In the genomic region with DNA sequence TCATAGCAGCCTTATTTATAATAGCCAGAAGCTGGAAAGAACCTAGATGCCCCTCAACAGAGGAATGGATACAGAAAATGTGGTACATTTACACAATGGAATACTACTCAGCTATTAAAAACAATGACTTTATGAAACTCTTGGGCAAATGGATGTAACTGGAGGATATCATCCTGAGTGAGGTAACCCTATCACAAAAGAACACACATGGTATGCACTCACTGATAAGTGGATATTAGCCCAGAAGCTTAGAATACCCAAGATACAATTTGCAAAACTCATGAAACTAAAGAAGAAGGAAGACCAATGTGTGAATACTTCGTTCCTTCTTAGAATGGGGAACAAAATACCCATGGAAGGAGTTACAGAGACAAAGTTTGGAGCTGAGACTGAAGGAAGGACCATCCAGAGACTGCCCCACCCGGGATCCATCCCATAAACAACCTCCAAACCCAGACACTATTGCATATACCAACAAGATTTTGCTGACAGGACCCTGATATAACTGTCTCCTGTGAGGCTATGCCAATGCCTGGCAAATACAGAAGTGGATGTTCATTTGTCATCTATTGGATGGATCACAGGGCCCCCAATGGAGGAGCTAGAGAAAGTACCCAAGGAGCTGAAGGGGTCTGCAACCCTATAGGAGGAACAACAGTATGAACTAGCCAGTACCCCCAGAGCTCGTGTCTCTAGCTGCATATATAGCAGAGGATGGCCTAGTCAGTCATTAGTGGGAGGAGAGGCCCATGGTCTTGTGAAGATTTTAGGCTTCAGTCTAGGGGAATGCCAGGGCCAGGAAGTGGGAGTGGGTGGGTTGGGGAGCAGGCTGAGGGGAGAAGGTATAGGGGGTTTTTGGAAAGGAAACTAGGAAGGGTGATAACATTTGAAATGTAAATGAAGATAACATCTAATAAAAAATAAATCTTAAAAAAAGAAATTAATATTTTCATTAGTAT, we compare ENCODE assay signal across 18 mouse cellular contexts. TPM values are rescaled to one million over a fixed set of nuclear protein-coding genes. Genes with fewer than 3 reads are reported as not detected.
DNase-seq lines count a peak whose midpoint lies in the region; ATAC-seq and TF ChIP-seq lines count a peak whose summit lies in the region.
"Not testable (repeated sequence)": the region's sequence is repeated elsewhere in the genome, so short reads cannot be mapped to it uniquely, and the experiment has no call there.
"Had no signal": no experiment of that assay in that cellular context is flagged by ENCODE, and none has a peak within 500 bp of the region (broad histone marks: within the 10 kb centered on the region; RNA-seq: fewer than 3 reads in every experiment).

No protein-coding gene starts in this region.

- H3K4me1 ChIP-seq in bone marrow, adult 2 months (ENCODE audit: control insufficient read depth, insufficient read depth, low read length): not testable (repeated sequence)
- H3K4me1 ChIP-seq in liver, embryonic 12.5 days: peaks cover 18% of the 10 kb centered on the region
- peaks cover 16 to 17% of the 10 kb centered on the region in 2 experiments for H3K4me1 ChIP-seq in liver, embryonic 14.5 days (replicated peaks; ENCODE audit: control insufficient read depth in 2 of 2, insufficient read depth in 2 of 2, low read length in 1 of 2)
- peaks cover 13% of the 10 kb centered on the region for H3K4me1 ChIP-seq in liver, embryonic 16.5 days (ENCODE audit: control insufficient read depth, low read depth, low read length)

- TF ChIP-seq EP300 in liver, embryonic 14.5 days (IDR thresholded peaks at IDR 0.05; ENCODE audit: low read depth): peak; percentile 81

- H3K27ac ChIP-seq in bone marrow, adult 2 months (ENCODE audit: control insufficient read depth, insufficient read depth, low read depth, low read length, poor library complexity): peak overlapping the region; percentile 24; the same call in 1 of the 2 replicates
- peak overlapping the region; percentile 91 for H3K27ac ChIP-seq in liver, embryonic 12.5 days
- H3K27ac ChIP-seq in liver, embryonic 14.5 days: peak overlapping the region; percentile 93
- H3K27ac ChIP-seq in liver, embryonic 16.5 days (ENCODE audit: low read length): peak overlapping the region; percentile 87
- peak overlapping the region; percentile 34; the same call in 1 of the 2 replicates for H3K27ac ChIP-seq in macrophage

- 53% methylated on average over 3 of the region's 3 CpGs for whole genome bisulfite sequencing in bone marrow, adult 2 months
- 21% methylated on average over 3 of the region's 3 CpGs for WGBS in liver, embryonic 12.5 days (ENCODE audit: insufficient replicate concordance)
- 33% methylated on average over 3 of the region's 3 CpGs for WGBS in liver, embryonic 14.5 days (ENCODE audit: insufficient replicate concordance)
- 30% methylated on average over 3 of the region's 3 CpGs for WGBS in liver, embryonic 16.5 days (ENCODE audit: insufficient replicate concordance)
- 63% methylated on average over 3 of the region's 3 CpGs for WGBS in macrophage (ENCODE audit: missing documents)

- not testable (repeated sequence) for TF ChIP-seq POLR2A in bone marrow, adult 2 months (IDR thresholded peaks at IDR 0.05; ENCODE audit: borderline replicate concordance, control insufficient read depth, low read depth, low read length)

- H3K79me2 ChIP-seq in macrophage (ENCODE audit: inconsistent target): not testable (repeated sequence)

- H3K36me3 ChIP-seq in liver, embryonic 12.5 days; liver, embryonic 14.5 days (replicated peaks; ENCODE audit: control insufficient read depth, insufficient read depth, low read depth); liver, embryonic 16.5 days (ENCODE audit: control insufficient read depth, insufficient read depth); macrophage (ENCODE audit: inconsistent target): not testable (repeated sequence)

- peak; percentile 85 for DNase-seq in heart, adult 11 months
- not testable (repeated sequence) for DNase-seq in liver, embryonic 14.5 days (ENCODE audit: low read depth in 3 of 3, low spot score in 3 of 3)

- H3K27me3 ChIP-seq in liver, embryonic 12.5 days (replicated peaks); liver, embryonic 14.5 days (ENCODE audit: control insufficient read depth, insufficient read depth, low read length); liver, embryonic 16.5 days (ENCODE audit: control insufficient read depth, insufficient read depth, low read depth, low read length): not testable (repeated sequence)

- H3K4me2 ChIP-seq in liver, embryonic 12.5 days: peak overlapping the region; percentile 53
- peak overlapping the region; percentile 44 for H3K4me2 ChIP-seq in liver, embryonic 14.5 days (ENCODE audit: low read depth)
- H3K4me2 ChIP-seq in liver, embryonic 16.5 days (ENCODE audit: low read depth, low read length): not testable (repeated sequence)

- H3K4me3 ChIP-seq in bone marrow, adult 2 months (replicated peaks; ENCODE audit: control insufficient read depth, low read depth, low read length); liver, embryonic 12.5 days; liver, embryonic 14.5 days (ENCODE audit: insufficient read depth in 1 of 2, low read depth in 2 of 2, low read length in 2 of 2); liver, embryonic 16.5 days (ENCODE audit: low read depth, low read length); macrophage (ENCODE audit: inconsistent target): not testable (repeated sequence)

- TF ChIP-seq CTCF in bone marrow, adult 2 months (IDR thresholded peaks at IDR 0.05; ENCODE audit: control insufficient read depth, insufficient read depth, low read length); liver, embryonic 14.5 days (IDR thresholded peaks at IDR 0.05; ENCODE audit: low read depth): not testable (repeated sequence)

- H3K9ac ChIP-seq in liver, embryonic 12.5 days: peak overlapping the region; percentile 39; the same call in 1 of the 2 replicates
- peak overlapping the region; percentile 21 for H3K9ac ChIP-seq in liver, embryonic 14.5 days (replicated peaks)
- H3K9ac ChIP-seq in liver, embryonic 16.5 days (ENCODE audit: low read depth, low read length): not testable (repeated sequence)

- not testable (repeated sequence) for H3K9me3 ChIP-seq in liver, embryonic 12.5 days (replicated peaks); liver, embryonic 14.5 days (ENCODE audit: control insufficient read depth, low read length); liver, embryonic 16.5 days (replicated peaks; ENCODE audit: control insufficient read depth, low read length)

- peak; percentile 57 for ATAC-seq in liver, embryonic 12.5 days
- peak; percentile 50 for ATAC-seq in liver, embryonic 14.5 days (ENCODE audit: insufficient read depth)
- peak; percentile 42; the same call in 1 of the 2 replicates for ATAC-seq in liver, embryonic 16.5 days (ENCODE audit: low read depth)

RNA-seq across cellular contexts. Expression of gene Ccr3, which starts 40.0 kb away (rescaled TPM):
- polyA plus RNA-seq in bone marrow, adult 2 months (2011; ENCODE audit: insufficient read depth, insufficient read length, low replicate concordance, missing spikeins): 4.4 and 10.1 TPM in 2 replicates
- 0.05 TPM in 1 of 2 replicates, not detected in the other for polyA plus RNA-seq in liver, embryonic 12.5 days (2016; fragmentation: Nextera tagmentation; extraction: Ambion mirVana)
- 0.02 and 0.07 TPM in 2 replicates for polyA plus RNA-seq in liver, embryonic 14.5 days (2012; rRNA removed)
- polyA plus RNA-seq in liver, embryonic 14.5 days (2014; fragmentation: Nextera tagmentation; extraction: Ambion mirVana): 0.05 and 0.13 TPM in 2 replicates
- 0.14 and 0.18 TPM in 2 replicates for polyA plus RNA-seq in liver, embryonic 16.5 days (2015; fragmentation: Nextera tagmentation; extraction: Ambion mirVana)
- total RNA-seq in macrophage (2018; cell fraction: chromatin; rRNA removed): 10 to 100 TPM in 2 of 26 experiments, 1 to 10 TPM in 18, under 1 TPM in 6; 0.50 to 23.6 (median 2.3) TPM
- 10 to 100 TPM in 4 of 26 experiments, 1 to 10 TPM in 20, under 1 TPM in 2; 0.97 to 19.4 (median 2.7) TPM for total RNA-seq in macrophage (2018; cell fraction: cytosol; rRNA removed)
- total RNA-seq in macrophage (2018; cell fraction: nucleus; rRNA removed): 10 to 100 TPM in 6 of 26 experiments, 1 to 10 TPM in 19, under 1 TPM in 1; 0.72 to 17.5 (median 4.5) TPM
- 4.1 to 30.2 TPM (median 6.8 TPM) in 3 replicates for polyA plus RNA-seq in macrophage (2018)
- total RNA-seq: adrenal gland, adult 18-20 months; adrenal gland, adult 8-10 months; ES-E14 had no signal
- polyA plus RNA-seq: C2C12; cerebellum, adult 2 months; embryonic facial prominence, embryonic 10.5 days; embryonic facial prominence, embryonic 12.5 days; forebrain, embryonic 11.5 days; forebrain, embryonic 13.5 days; forebrain, embryonic 15.5 days; forebrain, postnatal 0 days; Patski had no signal

RNA-seq across cellular contexts. Expression of gene Ccr2, which starts 40.0 kb away (rescaled TPM):
- polyA plus RNA-seq in bone marrow, adult 2 months (2011; ENCODE audit: insufficient read depth, insufficient read length, low replicate concordance, missing spikeins): 10.1 and 21.5 TPM in 2 replicates
- polyA plus RNA-seq in liver, embryonic 12.5 days (2016; fragmentation: Nextera tagmentation; extraction: Ambion mirVana): 1.9 TPM in 2 replicates
- polyA plus RNA-seq in liver, embryonic 14.5 days (2012; rRNA removed): 2.0 and 3.4 TPM in 2 replicates
- polyA plus RNA-seq in liver, embryonic 14.5 days (2014; fragmentation: Nextera tagmentation; extraction: Ambion mirVana): 4.3 and 6.8 TPM in 2 replicates
- 4.3 and 5.6 TPM in 2 replicates for polyA plus RNA-seq in liver, embryonic 16.5 days (2015; fragmentation: Nextera tagmentation; extraction: Ambion mirVana)
- total RNA-seq in macrophage (2018; cell fraction: chromatin; rRNA removed): 1 to 10 TPM in 22 of 26 experiments, under 1 TPM in 4; 0.13 to 3.2 (median 1.6) TPM
- total RNA-seq in macrophage (2018; cell fraction: cytosol; rRNA removed): 10 to 100 TPM in 7 of 26 experiments, 1 to 10 TPM in 19; 3.3 to 16.4 (median 8.1) TPM
- 10 to 100 TPM in 16 of 26 experiments, 1 to 10 TPM in 10; 3.2 to 27.2 (median 11.5) TPM for total RNA-seq in macrophage (2018; cell fraction: nucleus; rRNA removed)
- polyA plus RNA-seq in macrophage (2018): 12.0 to 16.3 TPM (median 12.9 TPM) in 3 replicates
- total RNA-seq: ES-E14 had no signal
- polyA plus RNA-seq: C2C12, Patski had no signal

RNA-seq across cellular contexts. Expression of gene Ccr5, which starts 59.6 kb away (rescaled TPM):
- polyA plus RNA-seq in bone marrow, adult 2 months (2011; ENCODE audit: insufficient read depth, insufficient read length, low replicate concordance, missing spikeins): 0.77 TPM in 1 of 2 replicates, not detected in the other
- 1.6 TPM in 2 replicates for polyA plus RNA-seq in liver, embryonic 12.5 days (2016; fragmentation: Nextera tagmentation; extraction: Ambion mirVana)
- 0.35 and 0.42 TPM in 2 replicates for polyA plus RNA-seq in liver, embryonic 14.5 days (2012; rRNA removed)
- polyA plus RNA-seq in liver, embryonic 14.5 days (2014; fragmentation: Nextera tagmentation; extraction: Ambion mirVana): 1.6 and 1.9 TPM in 2 replicates
- polyA plus RNA-seq in liver, embryonic 16.5 days (2015; fragmentation: Nextera tagmentation; extraction: Ambion mirVana): 2.2 and 2.6 TPM in 2 replicates
- 10 to 100 TPM in 24 of 26 experiments, 1 to 10 TPM in 2; 6.4 to 67.8 (median 36.9) TPM for total RNA-seq in macrophage (2018; cell fraction: chromatin; rRNA removed)
- total RNA-seq in macrophage (2018; cell fraction: cytosol; rRNA removed): 10 to 100 TPM; 11.2 to 47.8 (median 22.9) TPM
- 100 to 1,000 TPM in 3 of 26 experiments, 10 to 100 TPM in 23; 35.1 to 108 (median 75.8) TPM for total RNA-seq in macrophage (2018; cell fraction: nucleus; rRNA removed)
- polyA plus RNA-seq in macrophage (2018): 25.3 to 36.3 TPM (median 25.4 TPM) in 3 replicates
- total RNA-seq: ES-E14 had no signal
- polyA plus RNA-seq: C2C12, Patski had no signal

Comparison
In these comparisons a context has a peak if more than half of its experiments do, and no peak if none do; other contexts are left out.
1. H3K27ac ChIP-seq: peak in every context shown above with its lines; median percentile 93 in liver, embryonic 14.5 days; 91 in liver, embryonic 12.5 days; 87 in liver, embryonic 16.5 days; 34 in macrophage; 24 in bone marrow, adult 2 months.